Mouse (Mus musculus) forebrain, embryonic 14.5 days (tissue): ENCODE measurements at regions not wholly inside any gene's neighbourhood (a gene's known extent, or its start where the extent isn't known, plus 50 kb on each side); places are given as distances from the start of the nearest gene placed in this dataset.

Experiments
- ATAC-seq: fragments of 200-750 bp; cut with Nextera tagmentation; 2 replicates; pipeline ENCODE4 v1.8.0; 2017; ENCODE audit warnings: mild to moderate bottlenecking, moderate library complexity
- DNase-seq: peaks from one replicate; pipeline ENCODE4 v3.0.0-alpha.2; 2015; ENCODE audit warnings: low spot score
- H3K27ac ChIP-seq: fragments of 300-500 bp; sonication (generic); 2 replicates; pipeline ENCODE4 v1.5.1; 2014; ENCODE audit warnings: low read depth, mild to moderate bottlenecking, control low read depth, low read length, moderate library complexity
- H3K27me3 ChIP-seq: fragments of 300-500 bp; sonication (generic); replicated peaks from 2 replicates; pipeline ENCODE4 v1.6.1; 2014; ENCODE audit warnings: low read length, control low read depth, mixed read lengths; ENCODE audit not compliant: control insufficient read depth, insufficient read depth
- H3K36me3 ChIP-seq: fragments of 300-500 bp; sonication (generic); 2 replicates; pipeline ENCODE4 v1.6.1; 2014; ENCODE audit warnings: low read length, control low read depth; ENCODE audit not compliant: control insufficient read depth, insufficient read depth
- H3K4me1 ChIP-seq: fragments of 300-500 bp; sonication (generic); 2 replicates; pipeline ENCODE4 v1.6.1; 2014; ENCODE audit warnings: antibody characterized with exemption, low read length, control low read depth; ENCODE audit not compliant: control insufficient read depth, insufficient read depth
- H3K4me2 ChIP-seq: fragments of 300-500 bp; sonication (generic); 2 replicates; pipeline ENCODE4 v1.6.1; 2014; ENCODE audit warnings: mild to moderate bottlenecking, control low read depth, low read length
- H3K4me3 ChIP-seq: fragments of 300-500 bp; sonication (generic); 2 replicates; pipeline ENCODE4 v1.5.1; 2014; ENCODE audit warnings: low read depth, low read length, control low read depth
- H3K9ac ChIP-seq: fragments of 300-500 bp; sonication (generic); 2 replicates; pipeline ENCODE4 v1.6.1; 2014; ENCODE audit warnings: mild to moderate bottlenecking, low read length, control low read depth, moderate library complexity
- H3K9me3 ChIP-seq: fragments of 300-500 bp; sonication (generic); replicated peaks from 2 replicates; pipeline ENCODE4 v1.6.1; 2016; ENCODE audit warnings: low read length, control low read depth, mixed read lengths; ENCODE audit not compliant: control insufficient read depth
- WGBS: fragments of 180-500 bp; shearing (Covaris S2); extraction: QIAGEN DNeasy Blood & Tissue Kit; methylation state at CpG from one replicate; pipeline ENCODE4 v1.1.7; 2014; 5-methylcytosine and 5-hydroxymethylcytosine counted together

- Histone ChIP-seq H3K36me3 (no peaks in the 10 kb centered on the region), H3K4me1 (peaks cover 9% of the 10 kb centered on the region), H3K27ac (no peak overlapping the region), H3K9me3 (no peaks in the 10 kb centered on the region; the same call in 1 of the 2 replicates), H3K9ac (no peak overlapping the region), H3K4me2 (no peak overlapping the region), H3K4me3 (no peak overlapping the region), H3K27me3 (no peaks in the 10 kb centered on the region)
- DNase-seq (no peak), ATAC-seq (no peak)
- 85% methylated on average over 9 of the region's 9 CpGs for WGBS
These were observed 132.8 kb downstream of the Mrm1 start for GRCm38 (mm10) chr11:84686473-84686872.

GRCm38 (mm10) chr11:84684325-84684724, 135.0 kb downstream of the Mrm1 start:
- Histone ChIP-seq H3K36me3 (no peaks in the 10 kb centered on the region), H3K4me2 (no peak overlapping the region), H3K9me3 (no peaks in the 10 kb centered on the region; the same call in 1 of the 2 replicates), H3K27ac (no peak overlapping the region), H3K9ac (no peak overlapping the region), H3K4me1 (no peaks in the 10 kb centered on the region), H3K27me3 (no peaks in the 10 kb centered on the region), H3K4me3 (no peak overlapping the region)
- 85% methylated on average over 3 of the region's 3 CpGs for WGBS
- DNase-seq (no peak), ATAC-seq (no peak)

- H3K9me3 ChIP-seq: no peaks in the 10 kb centered on the region
- no peak for DNase-seq
- WGBS: 87% methylated on average over 13 of the region's 13 CpGs
- H3K4me2 ChIP-seq: no peak overlapping the region
- no peak overlapping the region for H3K27ac ChIP-seq
- no peak for ATAC-seq
- no peak overlapping the region for H3K9ac ChIP-seq
- no peak overlapping the region for H3K4me3 ChIP-seq
- no peaks in the 10 kb centered on the region for H3K4me1 ChIP-seq
- H3K36me3 ChIP-seq: no peaks in the 10 kb centered on the region
- H3K27me3 ChIP-seq: 0 out of 2 replicates have a peak, but pooled peaks cover 4% of the 10 kb centered on the region
These were observed 136.4 kb downstream of the Mrm1 start for GRCm38 (mm10) chr11:84682931-84683330.

- Histone ChIP-seq H3K4me2 (no peak overlapping the region), H3K4me3 (no peak overlapping the region), H3K9ac (no peak overlapping the region), H3K36me3 (no peaks in the 10 kb centered on the region), H3K4me1 (no peaks in the 10 kb centered on the region), H3K9me3 (no peaks in the 10 kb centered on the region), H3K27me3 (peaks cover 4% of the 10 kb centered on the region; the same call in 1 of the 2 replicates), H3K27ac (no peak overlapping the region)
- 4% methylated on average over 18 of the region's 18 CpGs for WGBS
- DNase-seq (no peak), ATAC-seq (peak; percentile 37; the same call in 1 of the 2 replicates)
These were observed 142.8 kb downstream of the Mrm1 start for GRCm38 (mm10) chr11:84676377-84677078.

GRCm38 (mm10) chr11:84672841-84673473, 146.4 kb downstream of the Mrm1 start:
- no peaks in the 10 kb centered on the region for H3K4me1 ChIP-seq
- no peak overlapping the region for H3K4me3 ChIP-seq
- H3K27me3 ChIP-seq: peaks cover 1% of the 10 kb centered on the region; the same call in 1 of the 2 replicates
- DNase-seq (no peak), ATAC-seq (no peak)
- H3K36me3 ChIP-seq: no peaks in the 10 kb centered on the region
- H3K27ac ChIP-seq: no peak overlapping the region
- no peaks in the 10 kb centered on the region for H3K9me3 ChIP-seq
- no peak overlapping the region for H3K9ac ChIP-seq
- 45% methylated on average over 18 of the region's 18 CpGs for WGBS
- no peak overlapping the region for H3K4me2 ChIP-seq

- Histone ChIP-seq H3K4me2 (no peak overlapping the region), H3K36me3 (no peaks in the 10 kb centered on the region), H3K4me1 (no peaks in the 10 kb centered on the region), H3K27ac (no peak overlapping the region), H3K27me3 (peaks cover 4% of the 10 kb centered on the region; the same call in 1 of the 2 replicates), H3K9me3 (no peaks in the 10 kb centered on the region), H3K4me3 (no peak overlapping the region), H3K9ac (no peak overlapping the region)
- no peak for DNase-seq
- WGBS: 86% methylated on average over 6 of the region's 6 CpGs
- no peak for ATAC-seq
These were observed 146.2 kb upstream of the Lhx1 start for GRCm38 (mm10) chr11:84671585-84671984.

GRCm38 (mm10) chr11:84667711-84668110, 142.4 kb upstream of the Lhx1 start:
- Histone ChIP-seq H3K9me3 (no peaks in the 10 kb centered on the region), H3K4me3 (no peak overlapping the region), H3K27me3 (0 out of 2 replicates have a peak, but pooled peaks cover 4% of the 10 kb centered on the region), H3K9ac (no peak overlapping the region), H3K4me1 (no peaks in the 10 kb centered on the region), H3K27ac (no peak overlapping the region), H3K36me3 (no peaks in the 10 kb centered on the region), H3K4me2 (no peak overlapping the region)
- ATAC-seq (no peak), DNase-seq (no peak)
- 79% methylated on average over 4 of the region's 4 CpGs for WGBS

GRCm38 (mm10) chr11:84664258-84664657, 138.9 kb upstream of the Lhx1 start:
- no peaks in the 10 kb centered on the region for H3K9me3 ChIP-seq
- no peaks in the 10 kb centered on the region for H3K36me3 ChIP-seq
- no peak for ATAC-seq
- no peak for DNase-seq
- no peak overlapping the region for H3K9ac ChIP-seq
- H3K27me3 ChIP-seq: 0 out of 2 replicates have a peak, but pooled peaks cover 9% of the 10 kb centered on the region
- WGBS: 82% methylated on average over 3 of the region's 3 CpGs
- H3K4me3 ChIP-seq: no peak overlapping the region
- H3K4me2 ChIP-seq: no peak overlapping the region
- H3K27ac ChIP-seq: no peak overlapping the region
- H3K4me1 ChIP-seq: no peaks in the 10 kb centered on the region

- Histone ChIP-seq H3K4me1 (no peaks in the 10 kb centered on the region), H3K36me3 (no peaks in the 10 kb centered on the region), H3K4me3 (no peak overlapping the region), H3K27me3 (0 out of 2 replicates have a peak, but pooled peaks cover 6% of the 10 kb centered on the region), H3K4me2 (no peak overlapping the region), H3K9ac (no peak overlapping the region), H3K9me3 (no peaks in the 10 kb centered on the region), H3K27ac (no peak overlapping the region)
- WGBS: 16% methylated on average over 7 of the region's 7 CpGs
- peak; percentile 19 for DNase-seq
- ATAC-seq: no peak
These were observed 136.6 kb upstream of the Lhx1 start for GRCm38 (mm10) chr11:84661981-84662380.
